Mouse (Mus musculus): ENCODE data around the gene Ucma. TPM values are rescaled to one million over a fixed set of nuclear protein-coding genes. Genes with fewer than 3 reads are reported as not detected.

Gene Ucma
- polyA plus RNA-seq, 1 experiment = 2.8 TPM

DNA sequence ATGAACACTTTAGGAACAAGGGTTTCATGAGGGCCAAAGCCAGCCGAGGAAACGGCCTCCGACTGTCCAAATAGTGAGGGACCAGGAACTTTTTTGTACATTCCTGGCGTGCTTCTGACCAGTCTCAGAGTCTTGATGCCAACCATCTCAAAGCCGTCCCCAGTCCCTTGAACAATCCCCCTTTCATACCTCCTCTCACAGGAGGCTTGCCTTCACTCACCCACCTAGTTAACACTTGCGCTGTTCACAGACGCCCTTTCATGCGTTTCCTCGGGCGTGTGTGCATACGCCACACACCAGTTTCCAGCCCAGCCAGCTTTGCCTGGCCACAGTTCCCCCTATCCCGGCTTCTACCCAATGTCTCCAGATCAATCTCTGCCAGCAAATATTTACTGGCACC lies 17.9 kb upstream of the Ucma start:
- 83% methylated on average over 12 of the region's 12 CpGs for WGBS
- H3K4me3 ChIP-seq (replicated peaks; ENCODE audit: control insufficient read depth, low read depth, low read length) = no peak overlapping the region
- TF ChIP-seq POLR2A (IDR thresholded peaks at IDR 0.05; ENCODE audit: borderline replicate concordance, control insufficient read depth, low read depth, low read length) (no peak), CTCF (IDR thresholded peaks at IDR 0.05; ENCODE audit: control insufficient read depth, insufficient read depth, low read length) (no peak)

DNA sequence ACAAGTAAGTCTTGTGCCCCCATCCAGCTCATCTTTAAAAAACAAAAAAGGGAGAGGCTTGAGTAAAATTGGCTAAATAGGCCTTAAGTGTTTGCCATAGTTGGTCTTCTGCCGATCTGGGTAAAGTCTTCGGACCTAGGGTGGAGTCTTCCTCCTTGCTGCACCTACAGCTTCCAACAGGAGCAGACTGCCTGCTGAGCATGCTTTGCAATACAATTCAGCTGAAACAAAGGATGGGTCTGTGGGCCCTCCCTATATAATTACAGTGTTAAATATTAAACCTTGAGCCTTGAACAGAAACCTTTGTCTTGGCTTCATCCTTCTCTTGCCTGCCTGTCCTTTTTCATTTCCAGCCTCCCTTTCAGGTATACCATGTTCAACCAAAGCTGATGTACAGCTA lies 8.1 kb upstream of the Ucma start:
- WGBS = 88% methylated on average over 2 of the region's 2 CpGs
- Histone ChIP-seq H3K4me3 (replicated peaks; ENCODE audit: control insufficient read depth, low read depth, low read length) (no peak overlapping the region), H3K4me1 (ENCODE audit: control insufficient read depth, insufficient read depth, low read length) (no peaks in the 10 kb centered on the region), H3K27ac (ENCODE audit: control insufficient read depth, insufficient read depth, low read depth, low read length, poor library complexity) (no peak overlapping the region)
- TF ChIP-seq POLR2A (IDR thresholded peaks at IDR 0.05; ENCODE audit: borderline replicate concordance, control insufficient read depth, low read depth, low read length) = no peak
- no peak for TF ChIP-seq CTCF (IDR thresholded peaks at IDR 0.05; ENCODE audit: control insufficient read depth, insufficient read depth, low read length)

More for the DNA sequence above, 17.9 kb upstream of the Ucma start:
- Histone ChIP-seq H3K4me1 (ENCODE audit: control insufficient read depth, insufficient read depth, low read length) (no peaks in the 10 kb centered on the region), H3K27ac (ENCODE audit: control insufficient read depth, insufficient read depth, low read depth, low read length, poor library complexity) (no peak overlapping the region)

DNA sequence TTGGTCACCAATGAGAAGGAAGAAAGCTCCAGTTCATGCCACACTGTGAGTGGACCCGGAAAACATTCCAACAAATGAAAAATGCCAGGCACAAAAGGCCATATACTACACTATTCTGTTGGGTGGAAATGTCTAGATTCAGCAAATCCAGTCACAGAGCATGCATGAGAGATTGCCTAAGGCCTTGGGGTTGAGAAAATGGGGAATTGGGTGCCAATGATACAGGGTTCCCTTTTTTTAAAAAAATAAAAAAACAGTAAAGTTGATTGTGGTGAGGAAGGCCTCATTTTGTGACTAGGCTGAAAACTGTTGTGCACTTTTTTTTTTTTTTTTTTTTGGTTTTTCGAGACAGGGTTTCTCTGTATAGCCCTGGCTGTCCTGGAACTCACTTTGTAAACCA lies 6.8 kb upstream of the Ucma start:
- Histone ChIP-seq H3K27ac (ENCODE audit: control insufficient read depth, insufficient read depth, low read depth, low read length, poor library complexity) (no peak overlapping the region), H3K4me3 (replicated peaks; ENCODE audit: control insufficient read depth, low read depth, low read length) (no peak overlapping the region), H3K4me1 (ENCODE audit: control insufficient read depth, insufficient read depth, low read length) (no peaks in the 10 kb centered on the region)
- TF ChIP-seq POLR2A (IDR thresholded peaks at IDR 0.05; ENCODE audit: borderline replicate concordance, control insufficient read depth, low read depth, low read length) = no peak
- no peak for TF ChIP-seq CTCF (IDR thresholded peaks at IDR 0.05; ENCODE audit: control insufficient read depth, insufficient read depth, low read length)
- 62% methylated on average over 2 of the region's 2 CpGs for WGBS

DNA sequence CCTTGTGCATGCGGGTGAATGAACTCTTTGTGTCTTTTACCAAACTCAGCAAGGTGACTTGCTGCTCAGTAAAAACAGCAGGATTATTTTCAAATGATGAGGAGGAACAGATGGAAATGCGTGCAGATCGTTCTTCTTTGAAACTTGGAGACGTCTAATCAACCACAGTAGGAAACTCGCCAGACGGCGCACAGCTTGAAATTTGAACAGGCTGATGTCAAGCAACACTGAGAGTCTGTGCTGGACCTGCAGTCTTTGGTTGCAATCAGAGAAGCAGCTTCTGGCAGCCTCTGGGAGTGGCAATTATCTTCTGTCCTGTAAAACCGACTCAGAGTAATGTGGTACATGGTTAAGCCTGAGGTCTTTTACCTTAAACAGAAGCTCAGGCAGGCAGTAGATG lies 2.2 kb downstream of the Ucma start:
- 62% methylated on average over 8 of the region's 8 CpGs for WGBS
- Histone ChIP-seq H3K4me1 (ENCODE audit: control insufficient read depth, insufficient read depth, low read length) (no peaks in the 10 kb centered on the region), H3K27ac (ENCODE audit: control insufficient read depth, insufficient read depth, low read depth, low read length, poor library complexity) (no peak overlapping the region), H3K4me3 (replicated peaks; ENCODE audit: control insufficient read depth, low read depth, low read length) (no peak overlapping the region)
- TF ChIP-seq CTCF (IDR thresholded peaks at IDR 0.05; ENCODE audit: control insufficient read depth, insufficient read depth, low read length) = no peak
- TF ChIP-seq POLR2A (IDR thresholded peaks at IDR 0.05; ENCODE audit: borderline replicate concordance, control insufficient read depth, low read depth, low read length) = no peak

DNA sequence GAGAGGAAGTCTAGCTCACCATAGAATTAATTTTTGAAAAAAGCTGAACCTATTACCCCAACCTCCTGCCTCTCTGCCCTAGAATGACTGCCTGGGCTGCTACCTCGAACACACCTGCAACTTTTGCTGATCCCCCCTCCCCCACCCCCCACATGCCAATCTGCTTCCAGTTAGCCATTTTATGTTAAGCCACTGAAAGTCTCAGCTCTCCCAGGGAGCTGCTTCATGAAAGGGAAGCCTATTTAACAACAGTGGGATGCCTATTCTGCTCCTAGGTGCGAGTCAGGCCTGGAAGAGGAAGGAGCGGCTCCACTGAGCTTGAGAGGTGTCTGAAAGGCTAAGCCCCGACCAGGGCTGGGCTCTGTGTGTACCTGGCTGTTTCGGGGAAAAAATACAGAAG lies 8.1 kb downstream of the Ucma start:
- WGBS = 52% methylated on average over 5 of the region's 5 CpGs

DNA sequence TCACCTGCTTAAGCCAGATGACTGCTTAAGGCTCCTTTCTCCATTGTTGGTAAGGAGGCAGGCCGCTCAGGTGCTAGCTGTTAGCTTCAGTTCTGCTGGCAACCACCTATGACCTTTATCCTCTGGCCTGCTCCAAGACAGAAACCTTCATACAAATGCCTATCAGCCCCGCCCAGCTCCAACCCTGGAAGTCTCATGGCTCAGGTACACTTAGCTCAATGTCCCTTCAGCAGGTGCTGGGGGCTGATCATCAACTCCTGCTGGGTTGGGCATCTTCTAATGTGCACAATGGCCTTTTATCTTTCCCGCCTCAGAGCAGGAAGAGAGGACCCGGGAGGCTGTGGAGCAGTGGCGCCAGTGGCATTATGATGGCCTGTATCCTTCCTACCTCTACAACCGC lies 9.1 kb downstream of the Ucma start:
- WGBS = 81% methylated on average over 6 of the region's 6 CpGs
- TF ChIP-seq CTCF (IDR thresholded peaks at IDR 0.05; ENCODE audit: control insufficient read depth, insufficient read depth, low read length) = no peak
- no peak for TF ChIP-seq POLR2A (IDR thresholded peaks at IDR 0.05; ENCODE audit: borderline replicate concordance, control insufficient read depth, low read depth, low read length)
- Histone ChIP-seq H3K4me3 (replicated peaks; ENCODE audit: control insufficient read depth, low read depth, low read length) (no peak overlapping the region), H3K4me1 (ENCODE audit: control insufficient read depth, insufficient read depth, low read length) (no peaks in the 10 kb centered on the region), H3K27ac (ENCODE audit: control insufficient read depth, insufficient read depth, low read depth, low read length, poor library complexity) (no peak overlapping the region)

More for the DNA sequence above, 8.1 kb downstream of the Ucma start:
- no peak overlapping the region for H3K4me3 ChIP-seq (replicated peaks; ENCODE audit: control insufficient read depth, low read depth, low read length)
- no peak for TF ChIP-seq POLR2A (IDR thresholded peaks at IDR 0.05; ENCODE audit: borderline replicate concordance, control insufficient read depth, low read depth, low read length)
- no peak overlapping the region for H3K27ac ChIP-seq (ENCODE audit: control insufficient read depth, insufficient read depth, low read depth, low read length, poor library complexity)
- H3K4me1 ChIP-seq (ENCODE audit: control insufficient read depth, insufficient read depth, low read length) = no peaks in the 10 kb centered on the region

DNA sequence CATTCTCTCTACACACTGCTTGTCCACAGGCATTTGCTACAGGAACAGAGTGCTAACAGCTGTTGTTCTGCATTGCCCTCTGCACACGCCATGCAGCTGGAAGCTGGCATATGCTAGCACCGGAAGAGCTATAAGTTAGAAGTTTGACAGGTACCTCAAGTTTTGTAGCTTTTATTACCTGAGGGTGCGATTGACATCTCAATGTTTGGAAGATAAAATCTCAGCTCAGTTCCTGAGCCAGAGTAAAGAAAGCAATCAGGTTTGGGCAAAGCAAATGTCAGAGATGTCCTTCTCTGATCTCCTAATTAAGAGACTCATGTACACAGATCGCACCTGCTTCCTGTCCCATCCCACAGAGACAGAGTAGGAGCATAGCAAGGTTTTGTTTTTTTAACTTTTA lies 10.9 kb downstream of the Ucma start:
- H3K4me1 ChIP-seq (ENCODE audit: control insufficient read depth, insufficient read depth, low read length) = no peaks in the 10 kb centered on the region
- no peak overlapping the region for H3K27ac ChIP-seq (ENCODE audit: control insufficient read depth, insufficient read depth, low read depth, low read length, poor library complexity)
- no peak for TF ChIP-seq CTCF (IDR thresholded peaks at IDR 0.05; ENCODE audit: control insufficient read depth, insufficient read depth, low read length)
- no peak for TF ChIP-seq POLR2A (IDR thresholded peaks at IDR 0.05; ENCODE audit: borderline replicate concordance, control insufficient read depth, low read depth, low read length)
- H3K4me3 ChIP-seq (replicated peaks; ENCODE audit: control insufficient read depth, low read depth, low read length) = no peak overlapping the region
- 77% methylated on average over 4 of the region's 4 CpGs for WGBS

DNA sequence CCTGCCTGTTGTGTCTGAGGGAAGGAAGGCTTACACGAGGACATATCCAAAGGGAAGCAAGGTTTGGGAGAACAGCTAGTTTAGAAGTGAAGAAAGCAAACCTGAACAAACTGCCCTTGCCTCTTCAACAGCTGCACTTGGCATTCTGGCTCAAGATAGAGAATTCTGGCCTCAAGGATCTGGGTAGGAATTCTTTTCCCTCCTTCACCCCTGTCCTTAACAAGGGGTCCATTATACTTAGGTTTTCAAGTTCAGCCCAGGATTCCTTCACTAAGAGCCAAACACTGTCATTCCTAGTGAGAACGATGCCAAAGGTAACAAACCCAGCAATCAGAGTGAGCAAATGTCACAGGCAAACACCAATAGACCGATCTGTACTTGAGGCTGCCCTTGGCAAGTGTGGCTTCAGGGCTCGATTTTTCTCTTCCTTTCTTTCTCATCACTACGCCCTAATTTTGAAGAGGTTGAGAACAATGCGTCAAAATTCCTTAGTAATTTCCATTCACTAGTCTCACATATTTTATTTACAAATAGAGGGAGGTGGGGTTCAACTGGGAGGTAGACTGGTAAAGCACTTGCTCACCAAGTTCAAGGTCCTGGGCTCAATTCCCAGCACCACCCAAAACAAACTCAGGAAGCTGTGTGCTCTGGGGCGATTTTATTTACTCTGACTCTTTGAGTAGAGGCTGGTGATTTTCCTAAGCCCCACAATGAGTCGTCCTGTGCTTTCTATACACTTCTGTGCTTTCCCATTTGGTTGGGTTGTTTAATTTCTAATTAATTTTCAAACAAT lies 11.7 kb downstream of the Ucma start:
- WGBS = 82% methylated on average over 8 of the region's 8 CpGs
- H3K27ac ChIP-seq (ENCODE audit: control insufficient read depth, insufficient read depth, low read depth, low read length, poor library complexity) = no peak overlapping the region
- TF ChIP-seq POLR2A (IDR thresholded peaks at IDR 0.05; ENCODE audit: borderline replicate concordance, control insufficient read depth, low read depth, low read length) = no peak
- no peaks in the 10 kb centered on the region for H3K4me1 ChIP-seq (ENCODE audit: control insufficient read depth, insufficient read depth, low read length)
- H3K4me3 ChIP-seq (replicated peaks; ENCODE audit: control insufficient read depth, low read depth, low read length) = no peak overlapping the region

Measured in bone marrow, adult 2 months (tissue).